Mouse (Mus musculus) kidney, adult 2 months (tissue): ENCODE measurements around the gene Gtf3c5.

ENCODE experiments used
- CTCF ChIP-seq: fragments of 200-500 bp; conservative IDR thresholded peaks from 2 replicates; pipeline ENCODE4 v1.5.1; 2011; ENCODE audit warnings: low read depth, mild to moderate bottlenecking, control low read depth, low read length, moderate library complexity, mixed read lengths; ENCODE audit not compliant: insufficient read depth, insufficient read length
- POLR2A ChIP-seq: fragments of 200-500 bp; IDR thresholded peaks from one replicate; pipeline ENCODE4 v1.6.1; 2011; ENCODE audit warnings: low read depth, low read length, control low read depth

DNA sequence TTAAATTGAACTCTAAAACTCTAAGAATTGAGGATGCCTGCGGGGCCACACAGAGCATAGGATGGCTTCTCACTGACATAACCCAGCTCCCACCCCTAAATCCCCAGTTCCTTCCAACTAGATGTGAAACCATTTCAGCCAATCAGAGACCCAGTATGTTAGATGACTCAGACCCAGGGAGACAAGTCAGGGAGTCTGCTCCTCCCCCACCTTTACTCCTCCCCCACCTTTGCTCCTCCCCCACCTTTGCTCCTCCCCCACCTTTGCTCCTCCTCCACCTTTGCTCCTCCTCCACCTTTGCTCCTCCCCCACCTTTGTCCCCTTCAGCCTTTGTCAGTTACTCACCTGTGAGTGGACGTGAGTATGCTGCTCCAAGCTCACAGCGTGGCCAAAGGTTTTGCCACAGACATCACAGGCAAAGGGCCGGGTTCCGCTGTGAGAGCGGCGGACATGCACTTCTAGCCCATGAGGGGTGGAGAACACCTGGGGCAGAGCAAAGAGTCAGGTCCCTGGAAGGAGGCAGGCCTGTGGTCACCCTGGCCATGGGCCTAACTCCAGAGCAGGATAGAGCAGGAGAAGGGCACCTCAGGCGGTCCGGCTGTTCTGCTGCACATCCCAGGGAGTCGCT, 29.0 kb upstream of the Gtf3c5 start:
- TF ChIP-seq CTCF (no peak), POLR2A (no peak)
